Mouse (Mus musculus) hindbrain, postnatal 0 days (tissue): ENCODE data around the gene Cldn1. TPM values are rescaled to one million over a fixed set of nuclear protein-coding genes. Genes with fewer than 3 reads are reported as not detected.

Source experiments
- ATAC-seq: fragments of 200-750 bp; cut with Nextera tagmentation; 2 replicates; pipeline ENCODE4 v1.8.0; 2017; ENCODE audit warnings: mild to moderate bottlenecking, moderate TSS enrichment, moderate library complexity
- DNase-seq: peaks from one replicate; pipeline ENCODE4 v3.0.0-alpha.2; 2015; ENCODE audit warnings: low spot score
- H3K27ac ChIP-seq: fragments of 300-500 bp; sonication (generic); 2 replicates; pipeline ENCODE4 v1.5.1; 2014; ENCODE audit warnings: mild to moderate bottlenecking
- H3K27me3 ChIP-seq: fragments of 300-500 bp; sonication (generic); 2 replicates; pipeline ENCODE4 v1.6.1; 2014; ENCODE audit warnings: low read length, mixed read lengths; ENCODE audit not compliant: insufficient read depth
- H3K36me3 ChIP-seq: fragments of 300-500 bp; sonication (generic); 2 replicates; pipeline ENCODE4 v1.6.1; 2014; ENCODE audit warnings: low read length, mixed read lengths; ENCODE audit not compliant: insufficient read depth
- H3K4me1 ChIP-seq: fragments of 300-500 bp; sonication (generic); 2 replicates; pipeline ENCODE4 v1.6.1; 2014; ENCODE audit warnings: antibody characterized with exemption, low read length, mixed read lengths; ENCODE audit not compliant: insufficient read depth
- H3K4me2 ChIP-seq: fragments of 300-500 bp; sonication (generic); 2 replicates; pipeline ENCODE4 v1.6.1; 2014; ENCODE audit warnings: low read depth, mild to moderate bottlenecking, low read length, moderate library complexity, mixed read lengths
- H3K4me3 ChIP-seq: fragments of 300-500 bp; sonication (generic); 2 replicates; pipeline ENCODE4 v1.5.1; 2014; ENCODE audit warnings: low read length
- H3K9ac ChIP-seq: fragments of 300-500 bp; sonication (generic); replicated peaks from 2 replicates; pipeline ENCODE4 v1.6.1; 2014; ENCODE audit warnings: mild to moderate bottlenecking, low read length, moderate library complexity, mixed read lengths
- H3K9me3 ChIP-seq: fragments of 300-500 bp; sonication (generic); 2 replicates; pipeline ENCODE4 v1.6.1; 2016; ENCODE audit warnings: low read length, mixed read lengths
- CTCF ChIP-seq: IDR thresholded peaks from 2 replicates; pipeline ENCODE4 v1.5.1; 2016; ENCODE audit warnings: antibody characterized with exemption, control low read depth, low read depth
- WGBS: fragments of 180-500 bp; shearing (Covaris S2); extraction: QIAGEN DNeasy Blood & Tissue Kit; methylation state at CpG from one replicate; pipeline ENCODE4 v1.1.7; 2014; 5-methylcytosine and 5-hydroxymethylcytosine counted together
- polyA plus RNA-seq: library from polyadenylated mRNA; unstranded; fragments of >200 nt; fragmentation: Nextera tagmentation; extraction: Ambion mirVana; gene quantifications from 2 replicates; pipeline ENCODE4 v1.2.1, GENCODE M21; 2015
- total RNA-seq: library from RNA; depleted of rRNA; stranded (reverse); fragments of >200 nt; gene quantifications from 2 replicates; pipeline ENCODE4 v1.2.3, GENCODE M21; 2014; rRNA removed

Gene Cldn1
- total and polyA plus RNA-seq, 2 experiments from 2014 or later, result 9.0 to 10.7 TPM

DNA sequence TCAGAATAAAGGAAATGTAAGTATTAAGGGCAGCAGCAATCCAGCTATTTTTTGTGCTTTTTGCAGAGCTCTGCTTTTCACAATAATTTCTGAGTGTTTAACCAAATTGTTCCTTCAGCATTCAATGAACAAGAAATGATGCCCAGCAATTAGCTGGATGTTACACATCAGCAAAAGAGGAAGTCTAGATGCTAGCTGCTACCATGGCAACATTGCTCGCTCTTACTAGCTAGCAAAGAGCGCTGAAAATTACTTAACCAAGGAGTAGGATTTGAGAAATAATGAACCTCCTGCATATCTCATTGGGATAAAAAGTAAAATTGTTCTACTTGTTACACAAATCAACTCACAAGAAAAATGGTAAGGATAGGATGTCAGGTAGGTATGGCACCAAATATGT is 62.2 kb downstream of the Cldn1 start:
- Histone ChIP-seq H3K27me3 (no peaks in the 10 kb centered on the region), H3K36me3 (no peaks in the 10 kb centered on the region), H3K4me2 (no peak overlapping the region), H3K9ac (no peak overlapping the region), H3K9me3 (no peaks in the 10 kb centered on the region), H3K4me1 (no peaks in the 10 kb centered on the region), H3K4me3 (no peak overlapping the region), H3K27ac (no peak overlapping the region)
- no peak for TF ChIP-seq CTCF
- ATAC-seq, result no peak
- DNase-seq, result peak; percentile 56
- 54% methylated on average over 2 of the region's 2 CpGs for WGBS

Other genes starting within 250 kb of the Cldn1 start
- gene Cldn16, start 91.3 kb upstream of the Cldn1 start, total RNA-seq, result not detected in 2 replicates
- not detected in 2 replicates for gene Cldn16, start 91.3 kb upstream of the Cldn1 start, polyA plus RNA-seq
- not detected in 2 replicates for gene Tmem207, start 154.9 kb upstream of the Cldn1 start, total RNA-seq
- 0.08 TPM in 1 of 2 replicates, not detected in the other for gene Tmem207, start 154.9 kb upstream of the Cldn1 start, polyA plus RNA-seq
- gene Il1rap, start 209.9 kb upstream of the Cldn1 start, total RNA-seq, result 15.1 and 15.5 TPM in 2 replicates
- 10.6 and 11.5 TPM in 2 replicates for gene Il1rap, start 209.9 kb upstream of the Cldn1 start, polyA plus RNA-seq